Mouse (Mus musculus) adrenal gland, adult (tissue): Measurements from ENCODE around the gene Trim65.

ENCODE experiments used
- DNase-seq, 2 experiments: peaks; one replicate each; pipeline ENCODE4 v3.0.0; 2022 to 2023; ENCODE audit warnings: low spot score in 1 of 2; ENCODE audit not compliant: inconsistent age in 2 of 2

The Trim65 gene

GRCm38 (mm10) chr11:116130488-116131205 lies at the start of gene Trim65:
Trim65 (minus strand) TSS chr11:116131128.
- peak; percentile 91 to 95 for DNase-seq

GRCm38 (mm10) chr11:116178411-116179121 lies 47.6 kb upstream of the Trim65 start:
- DNase-seq = no peak

- DNase-seq = peak in 1 of 2 experiments; percentile 78
Observed at GRCm38 (mm10) chr11:116176010-116176409, 45.1 kb upstream of the Trim65 start.

- DNase-seq = peak in 1 of 2 experiments; percentile 84
Observed at GRCm38 (mm10) chr11:116174775-116175448, 44.0 kb upstream of the Trim65 start.

GRCm38 (mm10) chr11:116171959-116172358 lies 41.0 kb upstream of the Trim65 start:
- DNase-seq = peak in 1 of 2 experiments; percentile 52

- DNase-seq = no peak
Observed at GRCm38 (mm10) chr11:116170003-116170800, 39.3 kb upstream of the Trim65 start.

- no peak for DNase-seq
Observed at GRCm38 (mm10) chr11:116169214-116169613, 38.3 kb upstream of the Trim65 start.

- DNase-seq = peak; percentile 95 to 97
Observed at GRCm38 (mm10) chr11:116167884-116168439, 37.0 kb upstream of the Trim65 start, which contains the start of gene Fbf1. Fbf1 (minus strand) TSS chr11:116168166.

GRCm38 (mm10) chr11:116167232-116167631 lies 36.3 kb upstream of the Trim65 start:
- DNase-seq = no peak

- DNase-seq = no peak
Observed at GRCm38 (mm10) chr11:116163002-116163401, 32.1 kb upstream of the Trim65 start.

- no peak for DNase-seq
Observed at GRCm38 (mm10) chr11:116162146-116162545, 31.2 kb upstream of the Trim65 start.

- no peak for DNase-seq
Observed at GRCm38 (mm10) chr11:116161312-116161711, 30.4 kb upstream of the Trim65 start.

GRCm38 (mm10) chr11:116150960-116151359 lies 20.0 kb upstream of the Trim65 start:
- no peak for DNase-seq

GRCm38 (mm10) chr11:116149341-116149740 lies 18.4 kb upstream of the Trim65 start:
- no peak for DNase-seq

GRCm38 (mm10) chr11:116148761-116149221 lies 17.9 kb upstream of the Trim65 start:
- no peak for DNase-seq

GRCm38 (mm10) chr11:116146294-116146985 lies 15.5 kb upstream of the Trim65 start:
- DNase-seq = no peak

- DNase-seq = no peak
Observed at GRCm38 (mm10) chr11:116145481-116146293, 14.8 kb upstream of the Trim65 start.

GRCm38 (mm10) chr11:116143468-116143867 lies 12.5 kb upstream of the Trim65 start:
- DNase-seq = no peak
